Mouse (Mus musculus) megakaryocyte, embryonic 14.5 days (primary cell): ENCODE results near the gene Gm10999.
"Not testable (repeated sequence)": the region's sequence is repeated elsewhere in the genome, so short reads cannot be mapped to it uniquely, and the experiment has no call there.

Experiments used
- FLI1 ChIP-seq: IDR thresholded peaks from 2 replicates; pipeline ENCODE4 v1.6.1; 2012; ENCODE audit warnings: low read length, inconsistent platforms, mixed read lengths
- GATA1 ChIP-seq: IDR thresholded peaks from 3 replicates; pipeline ENCODE4 v1.6.1; 2012; ENCODE audit warnings: mixed read lengths, low read length, inconsistent platforms, borderline replicate concordance

DNA sequence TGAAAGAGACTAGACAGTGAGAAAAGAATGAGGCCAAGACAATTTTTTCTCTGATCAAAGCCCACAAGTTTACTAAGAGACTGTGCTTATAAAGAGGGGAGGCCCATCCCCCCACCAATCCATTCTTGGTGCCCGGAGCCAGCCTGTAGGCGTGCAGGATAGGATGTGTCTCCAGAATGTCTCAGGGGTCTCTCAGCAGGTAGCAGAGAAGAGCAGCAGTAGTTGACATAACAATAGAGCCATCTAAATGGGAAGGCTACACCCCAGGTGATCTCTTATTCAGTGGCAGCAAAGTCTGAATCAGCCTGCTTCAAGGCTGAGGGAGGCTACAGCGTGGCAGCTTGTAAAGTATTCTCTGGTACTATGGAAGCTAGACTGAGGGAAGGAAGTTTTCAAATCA, 15.7 kb downstream of the Gm10999 start:
- not testable (repeated sequence) for TF ChIP-seq GATA1, FLI1
